Mouse (Mus musculus): ENCODE data around the gene Daam1. TPM values are rescaled to one million over a fixed set of nuclear protein-coding genes. Genes with fewer than 3 reads are reported as not detected.

The Daam1 gene
- polyA plus RNA-seq, 1 experiment from 2014 or later, result 25.0 TPM

DNA sequence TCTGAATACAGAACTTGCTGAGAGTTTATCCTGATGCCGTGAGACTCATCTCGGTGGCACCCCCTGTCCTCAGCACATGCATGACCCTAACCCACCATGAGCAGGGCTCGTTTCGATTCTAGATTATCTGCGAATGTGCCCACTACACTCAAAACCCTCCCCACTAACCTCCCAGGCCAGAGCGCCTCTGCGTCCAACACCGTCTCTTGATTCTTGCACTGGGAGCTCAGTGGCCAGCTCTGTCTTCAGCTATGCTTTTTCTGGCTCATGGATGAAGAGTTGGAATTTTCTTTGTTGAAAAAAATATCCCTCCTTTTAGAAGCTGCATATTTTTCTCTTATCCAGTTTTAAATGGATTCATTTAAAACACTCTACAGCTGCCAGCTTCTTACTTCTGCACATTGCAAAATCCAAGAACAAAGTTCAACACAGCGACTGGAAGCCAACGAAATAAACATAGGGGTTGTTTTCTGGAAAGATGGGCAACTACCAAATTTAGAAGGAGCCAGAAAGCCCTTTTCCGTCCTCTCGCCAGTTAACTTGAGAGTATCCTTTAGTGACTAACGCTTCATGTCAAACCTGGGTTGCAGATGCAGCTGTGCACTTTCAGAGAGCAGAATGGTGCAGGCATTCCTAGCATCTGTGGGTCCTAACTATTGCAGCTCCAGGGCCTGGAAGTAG, 74.9 kb downstream of the Daam1 start:
- Histone ChIP-seq H3K36me3 (peaks cover 18% of the 10 kb centered on the region), H3K4me3 (no peak overlapping the region), H3K27ac (0 out of 2 replicates have a peak overlapping the region, but pooled peaks have one; percentile 20), H3K4me1 (replicated peaks) (peaks cover 32% of the 10 kb centered on the region), H3K9ac (no peak overlapping the region), H3K9me3 (no peaks in the 10 kb centered on the region), H3K4me2 (no peak overlapping the region), H3K27me3 (no peaks in the 10 kb centered on the region)
- 90% methylated on average over 13 of the region's 13 CpGs for WGBS
- no peak for ATAC-seq (ENCODE audit: low FRiP score)

DNA sequence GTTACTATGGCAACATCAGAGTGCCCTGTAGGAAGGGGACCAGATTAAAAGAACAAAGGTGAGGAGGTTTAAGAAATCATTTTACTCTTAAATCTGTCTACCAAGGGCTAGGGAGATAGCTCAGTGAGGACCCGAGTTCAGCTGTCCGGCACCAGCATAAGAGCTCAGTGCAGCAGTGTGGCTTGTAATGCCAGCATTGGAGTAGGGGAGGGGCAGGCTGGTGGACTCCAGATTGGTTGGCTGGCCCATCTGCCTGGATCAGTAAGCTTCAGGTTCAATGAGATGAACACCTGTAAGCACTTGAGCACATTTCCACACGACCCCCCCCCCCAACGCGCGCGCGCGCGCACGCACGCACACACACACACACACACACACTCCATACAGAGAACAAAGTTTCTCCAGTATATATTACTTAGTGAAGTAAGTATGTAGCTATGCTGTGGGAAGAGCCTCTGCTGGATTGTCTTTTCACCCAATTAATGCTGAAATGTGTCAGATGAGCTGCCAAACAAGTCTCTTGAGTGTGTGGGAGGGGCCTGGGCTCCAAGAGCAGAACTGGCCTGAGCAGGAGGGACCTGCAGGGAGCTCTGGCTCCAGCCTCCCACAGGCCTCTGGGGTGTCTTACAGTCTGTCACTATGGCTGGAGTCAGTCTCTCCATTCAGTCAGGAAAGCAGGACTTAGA, 75.8 kb downstream of the Daam1 start:
- Histone ChIP-seq H3K27ac (peak overlapping the region; percentile 20; the same call in 1 of the 2 replicates), H3K27me3 (no peaks in the 10 kb centered on the region), H3K4me1 (replicated peaks) (peaks cover 40% of the 10 kb centered on the region), H3K9me3 (no peaks in the 10 kb centered on the region), H3K4me2 (no peak overlapping the region), H3K4me3 (no peak overlapping the region), H3K36me3 (peaks cover 12% of the 10 kb centered on the region), H3K9ac (no peak overlapping the region)
- ATAC-seq (ENCODE audit: low FRiP score), result peak; percentile 71
- 89% methylated on average over 12 of the region's 12 CpGs for WGBS

DNA sequence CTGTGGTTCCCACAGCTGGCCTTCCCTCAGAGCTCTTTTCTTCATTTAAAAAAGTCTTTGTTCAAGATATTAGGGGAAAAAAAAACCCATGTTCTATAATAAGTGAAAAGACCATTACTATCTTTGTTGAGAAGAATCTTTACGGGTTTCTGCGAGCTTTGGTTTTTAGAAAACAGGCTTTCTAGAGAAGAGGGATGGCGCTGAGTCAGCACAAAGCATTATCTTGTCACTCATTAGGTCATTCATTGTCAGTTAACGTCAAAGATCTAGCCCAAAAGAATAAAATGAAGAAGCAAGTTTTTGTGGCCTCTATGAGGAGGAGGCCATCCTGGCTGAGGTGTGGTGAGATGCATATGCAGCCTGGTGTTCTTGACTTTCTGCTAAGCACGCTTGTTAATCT, 78.1 kb downstream of the Daam1 start:
- no peak overlapping the region for H3K4me2 ChIP-seq
- ATAC-seq (ENCODE audit: low FRiP score), result no peak
- no peak overlapping the region for H3K9ac ChIP-seq
- no peak overlapping the region for H3K4me3 ChIP-seq
- H3K27ac ChIP-seq, result no peak overlapping the region
- H3K4me1 ChIP-seq (replicated peaks), result peaks cover 52% of the 10 kb centered on the region
- no peaks in the 10 kb centered on the region for H3K36me3 ChIP-seq
- no peaks in the 10 kb centered on the region for H3K27me3 ChIP-seq
- no peaks in the 10 kb centered on the region for H3K9me3 ChIP-seq
- 82% methylated on average over 5 of the region's 5 CpGs for WGBS

DNA sequence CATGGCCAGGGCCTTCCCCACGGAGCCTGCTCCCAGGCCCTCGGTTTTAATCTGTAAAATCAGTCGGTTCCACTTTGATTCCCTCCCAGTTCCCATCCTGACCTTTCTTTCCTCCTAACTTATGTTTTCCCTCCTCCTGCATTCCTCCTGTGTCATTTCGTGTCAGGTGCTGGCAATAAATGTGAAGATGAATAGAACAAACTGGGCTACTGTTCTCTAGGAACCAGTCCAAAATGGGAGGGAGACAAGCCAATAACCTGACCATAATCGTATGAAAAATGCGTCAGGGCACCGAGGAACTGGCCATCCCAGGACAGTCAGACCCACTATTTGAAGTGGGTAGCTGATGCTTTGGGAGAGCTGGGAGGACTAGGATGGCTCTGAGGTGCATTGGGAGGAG, 79.4 kb downstream of the Daam1 start:
- WGBS, result 72% methylated on average over 7 of the region's 7 CpGs
- Histone ChIP-seq H3K27me3 (no peaks in the 10 kb centered on the region), H3K4me1 (replicated peaks) (peaks cover 48% of the 10 kb centered on the region), H3K4me3 (no peak overlapping the region), H3K27ac (0 out of 2 replicates have a peak overlapping the region, but pooled peaks have one; percentile 18), H3K4me2 (no peak overlapping the region), H3K9ac (no peak overlapping the region), H3K9me3 (no peaks in the 10 kb centered on the region), H3K36me3 (no peaks in the 10 kb centered on the region)
- no peak for ATAC-seq (ENCODE audit: low FRiP score)

DNA sequence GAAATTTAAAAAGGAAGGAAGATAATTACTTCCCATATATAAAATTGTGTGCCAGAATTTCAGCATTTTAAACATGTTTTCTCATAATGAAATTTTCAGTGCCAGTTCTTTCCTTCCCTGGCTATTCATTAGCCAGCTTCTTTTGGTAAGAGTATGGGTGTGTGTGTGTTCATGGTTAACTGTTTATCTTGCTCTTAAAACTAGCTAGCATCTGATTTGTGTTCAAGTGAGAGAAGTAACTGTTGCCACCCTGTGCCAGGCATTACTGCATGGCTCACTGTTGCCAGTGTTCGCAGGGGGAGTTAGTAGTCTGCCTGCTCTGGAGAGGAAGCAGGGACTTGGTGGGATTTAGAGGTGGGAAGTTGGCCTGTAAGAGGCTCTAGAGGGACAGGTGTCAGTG, 81.4 kb downstream of the Daam1 start:
- Histone ChIP-seq H3K36me3 (peaks cover 19% of the 10 kb centered on the region), H3K4me2 (no peak overlapping the region), H3K4me1 (replicated peaks) (peaks cover 30% of the 10 kb centered on the region), H3K4me3 (no peak overlapping the region), H3K27me3 (no peaks in the 10 kb centered on the region), H3K9me3 (no peaks in the 10 kb centered on the region), H3K27ac (peak overlapping the region; percentile 48; the same call in 1 of the 2 replicates), H3K9ac (no peak overlapping the region)
- ATAC-seq (ENCODE audit: low FRiP score), result no peak
- WGBS, result 86% methylated on average over 1 of the region's 1 CpGs

DNA sequence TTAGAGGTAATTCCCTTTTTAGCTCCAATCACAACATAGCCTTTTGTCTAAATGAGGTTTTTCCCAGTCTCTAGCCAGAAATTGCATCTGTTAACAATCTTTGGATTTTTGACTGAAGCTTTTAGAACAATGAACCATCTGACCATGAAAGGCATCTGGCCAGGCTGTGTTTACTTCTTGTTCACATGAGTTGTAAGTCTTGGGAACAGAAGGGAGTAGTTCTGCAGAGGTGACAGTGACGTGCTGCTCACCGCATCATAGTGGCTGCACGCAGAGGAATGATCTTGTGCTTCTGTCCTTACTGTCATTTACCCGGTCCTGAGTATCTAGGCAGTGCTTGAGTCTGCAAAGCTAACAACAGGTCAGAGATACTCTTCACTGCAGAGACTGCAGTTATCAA, 88.3 kb downstream of the Daam1 start:
- no peaks in the 10 kb centered on the region for H3K9me3 ChIP-seq
- H3K4me3 ChIP-seq, result no peak overlapping the region
- H3K27ac ChIP-seq, result no peak overlapping the region
- H3K4me2 ChIP-seq, result no peak overlapping the region
- 47% methylated on average over 4 of the region's 4 CpGs for WGBS
- peaks cover 47% of the 10 kb centered on the region for H3K4me1 ChIP-seq (replicated peaks)
- no peak for ATAC-seq (ENCODE audit: low FRiP score)
- H3K36me3 ChIP-seq, result peaks cover 24% of the 10 kb centered on the region
- no peak overlapping the region for H3K9ac ChIP-seq
- no peaks in the 10 kb centered on the region for H3K27me3 ChIP-seq

DNA sequence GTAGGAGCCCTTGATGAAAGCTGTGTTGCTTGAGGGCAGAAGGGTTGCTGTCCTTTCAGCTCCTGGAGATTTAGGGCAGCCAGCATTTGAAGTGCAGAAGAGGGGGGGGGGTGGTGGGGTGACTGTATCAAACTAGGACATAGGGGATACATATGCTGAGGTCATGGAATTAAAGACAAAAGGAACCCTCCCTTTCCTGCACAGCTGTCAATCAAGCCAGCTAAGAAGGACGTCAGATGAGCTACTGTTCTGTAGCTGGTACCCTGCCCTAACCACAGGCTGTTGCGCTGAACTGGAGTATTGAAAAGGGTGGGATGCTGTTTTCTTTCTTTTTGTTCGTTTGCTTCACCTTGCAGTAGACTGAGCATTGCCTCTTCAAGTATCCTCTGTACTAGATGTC, 89.1 kb downstream of the Daam1 start:
- no peak overlapping the region for H3K4me3 ChIP-seq
- peaks cover 24% of the 10 kb centered on the region for H3K36me3 ChIP-seq
- peaks cover 47% of the 10 kb centered on the region for H3K4me1 ChIP-seq (replicated peaks)
- ATAC-seq (ENCODE audit: low FRiP score), result no peak
- 0 out of 2 replicates have a peak overlapping the region, but pooled peaks have one; percentile 12 for H3K27ac ChIP-seq
- H3K27me3 ChIP-seq, result no peaks in the 10 kb centered on the region
- 45% methylated on average over 3 of the region's 3 CpGs for WGBS
- no peaks in the 10 kb centered on the region for H3K9me3 ChIP-seq
- no peak overlapping the region for H3K4me2 ChIP-seq
- no peak overlapping the region for H3K9ac ChIP-seq

DNA sequence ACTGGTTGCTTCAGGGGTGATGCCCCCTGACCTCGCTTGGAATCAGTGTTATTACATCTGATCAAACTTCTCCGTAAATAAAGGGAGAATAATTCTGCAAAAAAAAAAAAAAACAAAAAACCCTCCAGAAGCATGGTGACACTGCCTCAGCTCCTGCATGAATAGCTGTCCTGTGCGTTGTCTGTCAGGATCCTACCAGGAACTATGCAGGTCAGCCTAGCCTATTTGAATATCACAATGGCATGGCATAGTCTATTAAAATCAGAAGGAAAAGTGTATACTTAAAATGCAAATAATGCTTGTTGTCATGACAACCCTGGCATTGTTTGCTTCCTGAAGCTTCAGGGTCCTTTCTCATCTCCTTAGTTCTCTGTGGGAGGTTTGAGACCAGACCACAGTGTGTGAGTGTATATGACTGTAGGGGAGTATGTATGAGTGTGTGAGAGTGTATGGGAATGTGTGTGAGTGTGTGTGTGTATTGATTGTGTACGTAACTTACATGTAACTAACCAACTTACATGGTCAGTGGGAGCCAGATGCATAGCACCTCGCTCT, 92.0 kb downstream of the Daam1 start:
- Histone ChIP-seq H3K4me3 (no peak overlapping the region), H3K9ac (no peak overlapping the region), H3K4me1 (replicated peaks) (peaks cover 70% of the 10 kb centered on the region), H3K27ac (peak overlapping the region; percentile 44), H3K9me3 (no peaks in the 10 kb centered on the region), H3K27me3 (no peaks in the 10 kb centered on the region), H3K4me2 (no peak overlapping the region), H3K36me3 (no peaks in the 10 kb centered on the region)
- WGBS, result 40% methylated on average over 5 of the region's 5 CpGs
- no peak for ATAC-seq (ENCODE audit: low FRiP score)

DNA sequence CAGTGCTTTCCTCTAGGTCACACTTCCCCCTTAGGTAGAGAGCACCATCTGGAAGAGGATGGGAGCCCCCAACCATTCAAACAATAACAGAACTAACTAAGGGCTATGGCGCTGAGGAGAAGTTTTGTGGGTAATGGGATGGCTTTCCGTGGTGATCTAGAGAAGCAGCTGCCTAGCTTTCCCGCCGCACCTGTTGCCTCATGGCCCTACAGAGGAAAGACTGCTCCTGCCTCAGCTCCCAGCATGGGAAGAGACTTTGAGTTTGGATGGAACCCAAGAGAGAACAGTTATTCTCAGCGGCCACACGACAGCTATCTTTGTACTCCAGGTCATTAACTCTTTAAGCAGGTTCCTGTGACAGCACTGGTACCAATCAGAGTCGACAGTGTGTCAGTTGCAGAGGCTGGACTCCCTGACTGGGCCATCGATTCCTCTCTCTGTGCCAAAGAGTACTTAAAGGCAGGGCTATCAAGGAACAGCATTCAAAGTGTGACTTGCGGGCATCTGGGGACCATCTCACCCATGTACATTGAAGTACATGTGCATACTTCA, 94.2 kb downstream of the Daam1 start:
- H3K9me3 ChIP-seq, result no peaks in the 10 kb centered on the region
- ATAC-seq (ENCODE audit: low FRiP score), result no peak
- H3K4me2 ChIP-seq, result no peak overlapping the region
- H3K4me1 ChIP-seq (replicated peaks), result peaks cover 56% of the 10 kb centered on the region
- no peak overlapping the region for H3K27ac ChIP-seq
- H3K9ac ChIP-seq, result no peak overlapping the region
- no peak overlapping the region for H3K4me3 ChIP-seq
- WGBS, result 88% methylated on average over 9 of the region's 9 CpGs
- H3K36me3 ChIP-seq, result no peaks in the 10 kb centered on the region
- no peaks in the 10 kb centered on the region for H3K27me3 ChIP-seq

DNA sequence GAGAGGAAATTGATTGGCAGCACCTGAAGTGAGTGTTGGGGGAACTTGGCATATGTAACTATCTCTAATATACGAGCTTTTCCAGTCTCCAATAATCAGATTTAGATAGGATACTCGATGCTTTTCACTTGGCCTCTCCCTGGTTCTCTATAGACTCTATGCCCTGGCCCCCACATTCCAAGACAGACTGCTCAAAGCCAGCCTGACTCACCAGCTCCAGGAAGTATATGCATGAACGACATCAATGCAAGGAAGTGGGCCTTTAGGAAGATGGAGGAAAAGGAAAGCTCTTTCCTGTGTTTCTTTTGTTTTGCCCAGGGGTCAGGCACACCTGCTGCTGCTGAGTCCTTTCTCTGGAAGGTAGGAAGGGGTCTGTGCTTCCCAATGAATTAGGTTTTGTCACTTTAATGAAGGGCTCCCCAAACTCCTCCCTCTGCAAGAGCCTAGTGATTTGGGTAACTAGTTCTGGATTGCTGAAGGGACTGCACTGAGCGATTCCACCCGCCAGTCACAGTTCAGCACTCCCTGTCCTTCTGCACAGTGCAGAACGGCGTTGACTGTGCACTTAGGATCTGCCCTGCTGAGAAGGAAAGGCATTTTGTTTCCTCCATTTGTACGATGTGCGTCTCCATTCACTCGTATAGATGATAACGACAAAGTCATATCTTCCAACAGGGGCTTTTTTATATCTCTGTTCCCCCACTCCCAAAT, 95.3 kb downstream of the Daam1 start:
- 58% methylated on average over 11 of the region's 11 CpGs for WGBS
- H3K4me3 ChIP-seq, result no peak overlapping the region
- peak overlapping the region; percentile 55; the same call in 1 of the 2 replicates for H3K27ac ChIP-seq
- H3K36me3 ChIP-seq, result no peaks in the 10 kb centered on the region
- no peak overlapping the region for H3K4me2 ChIP-seq
- H3K9ac ChIP-seq, result no peak overlapping the region
- ATAC-seq (ENCODE audit: low FRiP score), result peak; percentile 40; the same call in 1 of the 2 replicates
- peaks cover 50% of the 10 kb centered on the region for H3K4me1 ChIP-seq (replicated peaks)
- H3K27me3 ChIP-seq, result no peaks in the 10 kb centered on the region
- no peaks in the 10 kb centered on the region for H3K9me3 ChIP-seq

DNA sequence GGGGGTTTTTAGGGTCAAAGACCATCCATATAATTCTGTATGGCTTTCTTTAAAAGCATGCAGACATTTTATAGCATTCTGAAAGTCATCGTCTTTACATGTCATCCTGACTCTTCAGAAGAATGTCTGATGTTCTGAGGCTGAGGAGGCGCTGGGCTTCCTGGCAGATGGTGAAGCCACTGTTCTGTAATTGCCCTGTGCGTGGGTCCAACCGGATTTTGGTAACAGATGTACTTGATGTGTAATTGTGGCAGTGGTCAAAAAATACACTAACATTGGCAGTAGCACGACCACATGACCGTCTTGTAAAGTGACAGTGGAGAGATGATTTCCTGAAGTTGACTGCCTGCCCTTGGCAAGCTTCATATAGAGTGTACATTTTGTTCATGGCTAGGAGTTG, 97.2 kb downstream of the Daam1 start:
- Histone ChIP-seq H3K4me3 (no peak overlapping the region), H3K27me3 (no peaks in the 10 kb centered on the region), H3K9me3 (no peaks in the 10 kb centered on the region), H3K4me1 (replicated peaks) (peaks cover 37% of the 10 kb centered on the region), H3K4me2 (no peak overlapping the region), H3K9ac (no peak overlapping the region), H3K27ac (no peak overlapping the region), H3K36me3 (no peaks in the 10 kb centered on the region)
- 93% methylated on average over 6 of the region's 6 CpGs for WGBS
- ATAC-seq (ENCODE audit: low FRiP score), result no peak

DNA sequence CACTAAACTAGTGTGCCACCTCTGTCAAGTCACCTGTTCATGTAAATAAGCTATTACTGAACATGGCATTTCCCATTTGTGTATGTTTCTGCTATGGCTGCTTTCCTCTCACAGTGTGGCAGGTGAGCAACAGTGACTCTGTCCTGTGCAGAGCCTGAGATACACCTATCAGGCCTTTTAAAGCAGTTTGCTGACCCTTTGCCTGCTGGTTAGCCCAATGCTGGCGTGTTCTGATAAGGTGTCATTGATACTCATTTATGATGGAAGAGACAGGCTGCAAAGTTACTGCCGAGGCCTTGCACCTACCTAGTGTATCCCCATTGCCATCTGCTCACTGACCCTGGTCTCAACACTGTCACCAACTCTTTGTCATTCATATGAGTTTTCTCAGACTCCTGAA, 99.0 kb downstream of the Daam1 start:
- no peak overlapping the region for H3K4me3 ChIP-seq
- 56% methylated on average over 2 of the region's 2 CpGs for WGBS
- H3K4me1 ChIP-seq (replicated peaks), result peaks cover 39% of the 10 kb centered on the region
- H3K36me3 ChIP-seq, result no peaks in the 10 kb centered on the region
- no peak overlapping the region for H3K9ac ChIP-seq
- H3K27ac ChIP-seq, result no peak overlapping the region
- no peak for ATAC-seq (ENCODE audit: low FRiP score)
- H3K9me3 ChIP-seq, result no peaks in the 10 kb centered on the region
- no peaks in the 10 kb centered on the region for H3K27me3 ChIP-seq
- no peak overlapping the region for H3K4me2 ChIP-seq

All from hindbrain, embryonic 13.5 days (tissue).